Mouse (Mus musculus): ENCODE results near the gene Psmd12. TPM values are rescaled to one million over a fixed set of nuclear protein-coding genes. Genes with fewer than 3 reads are reported as not detected.
"Not testable (repeated sequence)": the region's sequence is repeated elsewhere in the genome, so short reads cannot be mapped to it uniquely, and the experiment has no call there.

The Psmd12 gene
- polyA plus RNA-seq, 1 experiment = 105 TPM

- Histone ChIP-seq H3K27ac (replicated peaks; ENCODE audit: low read depth, low read length) (peak overlapping the region; percentile 78), H3K4me3 (ENCODE audit: insufficient read depth, low read depth, low read length) (peak overlapping the region; percentile 63), H3K4me1 (ENCODE audit: control insufficient read depth, insufficient read depth, insufficient read length, low read length) (peaks cover 14% of the 10 kb centered on the region)
These were observed 9.5 kb upstream of the Psmd12 start for GRCm38 (mm10) chr11:107469523-107470371.

- peak within 1 kb of the TSS; percentile 78 for H3K27ac ChIP-seq (replicated peaks; ENCODE audit: low read depth, low read length)
- peaks cover 14% of the 10 kb centered on the region for H3K4me1 ChIP-seq (ENCODE audit: control insufficient read depth, insufficient read depth, insufficient read length, low read length)
- peak within 1 kb of the TSS; percentile 63 for H3K4me3 ChIP-seq (ENCODE audit: insufficient read depth, low read depth, low read length)
These were observed 8.7 kb upstream of the Psmd12 start, which contains the start of gene Pitpnc1 for GRCm38 (mm10) chr11:107470521-107471041. Gene Pitpnc1, minus strand, starts transcription at chr11:107470699.

GRCm38 (mm10) chr11:107471071-107471720 is 8.1 kb upstream of the Psmd12 start:
- Histone ChIP-seq H3K27ac (replicated peaks; ENCODE audit: low read depth, low read length) (peak overlapping the region; percentile 78), H3K4me3 (ENCODE audit: insufficient read depth, low read depth, low read length) (peak overlapping the region; percentile 63), H3K4me1 (ENCODE audit: control insufficient read depth, insufficient read depth, insufficient read length, low read length) (peaks cover 9% of the 10 kb centered on the region)

- H3K27ac ChIP-seq (replicated peaks; ENCODE audit: low read depth, low read length) = no peak overlapping the region
- H3K4me1 ChIP-seq (ENCODE audit: control insufficient read depth, insufficient read depth, insufficient read length, low read length) = peaks cover 7% of the 10 kb centered on the region
- H3K4me3 ChIP-seq (ENCODE audit: insufficient read depth, low read depth, low read length) = no peak overlapping the region
These were observed 7.0 kb upstream of the Psmd12 start for GRCm38 (mm10) chr11:107472304-107472703.

- Histone ChIP-seq H3K4me3 (ENCODE audit: insufficient read depth, low read depth, low read length) (no peak overlapping the region), H3K4me1 (ENCODE audit: control insufficient read depth, insufficient read depth, insufficient read length, low read length) (peaks cover 3% of the 10 kb centered on the region; the same call in 1 of the 2 replicates), H3K27ac (replicated peaks; ENCODE audit: low read depth, low read length) (no peak overlapping the region)
These were observed 6.0 kb upstream of the Psmd12 start for GRCm38 (mm10) chr11:107473137-107473820.

- Histone ChIP-seq H3K4me3 (ENCODE audit: insufficient read depth, low read depth, low read length) (peak overlapping the region; percentile 80), H3K27ac (replicated peaks; ENCODE audit: low read depth, low read length) (peak overlapping the region; percentile 94), H3K4me1 (ENCODE audit: control insufficient read depth, insufficient read depth, insufficient read length, low read length) (peaks cover 7% of the 10 kb centered on the region; the same call in 1 of the 2 replicates)
These were observed 549 bp downstream of the Psmd12 start for GRCm38 (mm10) chr11:107479862-107480203.

- Histone ChIP-seq H3K4me1 (ENCODE audit: control insufficient read depth, insufficient read depth, insufficient read length, low read length) (peaks cover 7% of the 10 kb centered on the region; the same call in 1 of the 2 replicates), H3K27ac (replicated peaks; ENCODE audit: low read depth, low read length) (no peak overlapping the region), H3K4me3 (ENCODE audit: insufficient read depth, low read depth, low read length) (no peak overlapping the region)
These were observed 5.1 kb downstream of the Psmd12 start for GRCm38 (mm10) chr11:107484341-107484740.

GRCm38 (mm10) chr11:107502801-107503200 is 23.5 kb downstream of the Psmd12 start:
- no peak overlapping the region for H3K27ac ChIP-seq (replicated peaks; ENCODE audit: low read depth, low read length)
- H3K4me3 ChIP-seq (ENCODE audit: insufficient read depth, low read depth, low read length) = no peak overlapping the region
- H3K4me1 ChIP-seq (ENCODE audit: control insufficient read depth, insufficient read depth, insufficient read length, low read length) = no peaks in the 10 kb centered on the region

- H3K27ac ChIP-seq (replicated peaks; ENCODE audit: low read depth, low read length); H3K4me1 ChIP-seq (ENCODE audit: control insufficient read depth, insufficient read depth, insufficient read length, low read length); H3K4me3 ChIP-seq (ENCODE audit: insufficient read depth, low read depth, low read length): not testable (repeated sequence)
These were observed 25.1 kb downstream of the Psmd12 start for GRCm38 (mm10) chr11:107504364-107504763.

GRCm38 (mm10) chr11:107506260-107506659 is 27.0 kb downstream of the Psmd12 start:
- H3K4me3 ChIP-seq (ENCODE audit: insufficient read depth, low read depth, low read length) = no peak overlapping the region
- no peak overlapping the region for H3K27ac ChIP-seq (replicated peaks; ENCODE audit: low read depth, low read length)
- H3K4me1 ChIP-seq (ENCODE audit: control insufficient read depth, insufficient read depth, insufficient read length, low read length) = 0 out of 2 replicates have a peak, but pooled peaks cover 3% of the 10 kb centered on the region

- Histone ChIP-seq H3K4me3 (ENCODE audit: insufficient read depth, low read depth, low read length) (no peak overlapping the region), H3K4me1 (ENCODE audit: control insufficient read depth, insufficient read depth, insufficient read length, low read length) (peaks cover 9% of the 10 kb centered on the region; the same call in 1 of the 2 replicates), H3K27ac (replicated peaks; ENCODE audit: low read depth, low read length) (no peak overlapping the region)
These were observed 30.5 kb downstream of the Psmd12 start for GRCm38 (mm10) chr11:107509631-107510338.

- peaks cover 9% of the 10 kb centered on the region; the same call in 1 of the 2 replicates for H3K4me1 ChIP-seq (ENCODE audit: control insufficient read depth, insufficient read depth, insufficient read length, low read length)
- H3K27ac ChIP-seq (replicated peaks; ENCODE audit: low read depth, low read length) = no peak overlapping the region
- no peak overlapping the region for H3K4me3 ChIP-seq (ENCODE audit: insufficient read depth, low read depth, low read length)
These were observed 31.3 kb downstream of the Psmd12 start for GRCm38 (mm10) chr11:107510362-107511269.

GRCm38 (mm10) chr11:107511954-107512353 is 32.7 kb downstream of the Psmd12 start:
- not testable (repeated sequence) for H3K4me1 ChIP-seq (ENCODE audit: control insufficient read depth, insufficient read depth, insufficient read length, low read length); H3K4me3 ChIP-seq (ENCODE audit: insufficient read depth, low read depth, low read length); H3K27ac ChIP-seq (replicated peaks; ENCODE audit: low read depth, low read length)

- H3K4me1 ChIP-seq (ENCODE audit: control insufficient read depth, insufficient read depth, insufficient read length, low read length) = peaks cover 9% of the 10 kb centered on the region; the same call in 1 of the 2 replicates
- no peak overlapping the region for H3K27ac ChIP-seq (replicated peaks; ENCODE audit: low read depth, low read length)
- no peak overlapping the region for H3K4me3 ChIP-seq (ENCODE audit: insufficient read depth, low read depth, low read length)
These were observed 33.8 kb downstream of the Psmd12 start for GRCm38 (mm10) chr11:107513047-107513446.

Measured in brown adipose tissue, adult 24 weeks (tissue).